Mouse (Mus musculus) cerebellum, adult (tissue): ENCODE data around the gene Gm49352.
"Not testable (repeated sequence)": the region's sequence is repeated elsewhere in the genome, so short reads cannot be mapped to it uniquely, and the experiment has no call there.

ENCODE experiments used
- ATAC-seq: cut with Nextera tagmentation; 2 replicates; pipeline ENCODE4 v1.9.2; 2017; ENCODE audit warnings: mild to moderate bottlenecking, moderate library complexity, mixed read lengths; ENCODE audit not compliant: insufficient number of reproducible peaks, low FRiP score, low TSS enrichment

Gm49352 gene

DNA sequence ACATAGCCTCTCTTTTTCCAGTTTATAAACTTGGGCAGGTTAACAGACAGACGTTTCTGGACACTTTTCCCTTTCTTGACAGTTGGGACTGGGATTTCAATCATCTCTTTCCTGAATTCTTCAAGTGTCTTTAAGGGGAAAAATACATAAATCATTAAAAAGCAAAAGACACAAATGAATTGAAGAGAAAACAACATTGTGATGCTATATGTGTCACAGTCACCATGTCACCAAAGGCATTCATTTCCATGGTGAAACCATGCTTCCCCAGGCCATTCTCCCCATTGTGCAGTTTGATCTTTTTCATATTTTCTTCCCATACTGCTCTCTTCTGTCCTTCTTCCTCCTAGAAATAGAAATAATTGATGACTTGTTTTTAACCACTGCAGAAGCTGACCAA is at the start of gene Gm49352:
Gene Gm49352, minus strand, starts transcription at position 101 of the 400 bp plus-strand sequence.
- not testable (repeated sequence) for ATAC-seq

- no peak for ATAC-seq
These were observed 2.1 kb upstream of the Gm49352 start, which contains the start of gene Cts3 for GRCm38 (mm10) chr13:61570027-61570426. Cts3 (minus strand) TSS chr13:61570127.

- ATAC-seq = no peak
These were observed 26.3 kb downstream of the Gm49352 start, which contains the start of gene Ctsm for GRCm38 (mm10) chr13:61541631-61542030. Ctsm (minus strand) TSS chr13:61541839.
